ENCODE assay signal across 8 mouse cellular contexts in genomic region chr6:115853091-115853813, GRCm38 (mm10). TPM values are rescaled to one million over a fixed set of nuclear protein-coding genes. Genes with fewer than 3 reads are reported as not detected.
DNase-seq lines count a peak whose midpoint lies in the region; ATAC-seq lines count a peak whose summit lies in the region.

Gene Mbd4, minus strand, starts transcription at chr6:115853371.
Gene Ift122, plus strand, starts transcription at chr6:115853470.

- WGBS in hindbrain, embryonic 11.5 days, result under 1% methylated on average over 51 of the region's 51 CpGs

- ATAC-seq in hindbrain, embryonic 11.5 days (ENCODE audit: low FRiP score), result peak; percentile 99

- H3K9ac ChIP-seq in hindbrain, embryonic 11.5 days (ENCODE audit: low read depth, low read length), result peak within 1 kb of the TSS; percentile 60

- no peaks in the 10 kb centered on the region for H3K4me1 ChIP-seq in hindbrain, embryonic 11.5 days (replicated peaks; ENCODE audit: control insufficient read depth, insufficient read depth, low read length)

- H3K36me3 ChIP-seq in hindbrain, embryonic 11.5 days (ENCODE audit: control insufficient read depth, insufficient read depth, low read length), result no peaks in the 10 kb centered on the region

- H3K4me3 ChIP-seq in hindbrain, embryonic 11.5 days (ENCODE audit: low read depth, low read length), result peak within 1 kb of the TSS; percentile 62

- peak within 1 kb of the TSS; percentile 83 for H3K27ac ChIP-seq in hindbrain, embryonic 11.5 days (ENCODE audit: low read depth, low read length)

- DNase-seq in Muller cell, postnatal 12 days (ENCODE audit: inconsistent ontology term), result peak; percentile 100
- DNase-seq in cerebellum, adult 9-11 months, result peak; percentile 99
- peak; percentile 98 to 99 for DNase-seq in frontal cortex, adult 2 months (ENCODE audit: extremely low spot score in 1 of 2, low spot score in 1 of 2)
- DNase-seq in hindbrain, embryonic 11.5 days (ENCODE audit: low spot score), result peak; percentile 99
- DNase-seq in layer of hippocampus, postnatal 10 days (ENCODE audit: low spot score in 2 of 2), result peak; percentile 97 to 98
- DNase-seq in lung, postnatal 10 days, result peak; percentile 100
- peak; percentile 96 for DNase-seq in ovary, postnatal 36 days (ENCODE audit: low spot score)
- peak; percentile 98 for DNase-seq in thymus, postnatal 25 days

- no peaks in the 10 kb centered on the region for H3K9me3 ChIP-seq in hindbrain, embryonic 11.5 days (ENCODE audit: control insufficient read depth, low read length)

- H3K4me2 ChIP-seq in hindbrain, embryonic 11.5 days (replicated peaks; ENCODE audit: low read depth, low read length), result peak within 1 kb of the TSS; percentile 71

- no peaks in the 10 kb centered on the region for H3K27me3 ChIP-seq in hindbrain, embryonic 11.5 days (ENCODE audit: control insufficient read depth, insufficient read depth, low read length)

RNA-seq across cellular contexts. Expression of gene Mbd4, which starts in this region (rescaled TPM):
- 9.2 and 9.6 TPM in 2 replicates for polyA plus RNA-seq in frontal cortex, adult 2 months (2012; rRNA removed)
- polyA plus RNA-seq in hindbrain, embryonic 11.5 days (2014; fragmentation: Nextera tagmentation; extraction: Ambion mirVana), result 22.2 and 24.5 TPM in 2 replicates
- total RNA-seq in layer of hippocampus, postnatal 10 days (2021), result 1 to 10 TPM; 5.0 to 6.2 TPM

RNA-seq across cellular contexts. Expression of gene Ift122, which starts in this region (rescaled TPM):
- 30.1 and 31.2 TPM in 2 replicates for polyA plus RNA-seq in frontal cortex, adult 2 months (2012; rRNA removed)
- 22.5 and 26.8 TPM in 2 replicates for polyA plus RNA-seq in hindbrain, embryonic 11.5 days (2014; fragmentation: Nextera tagmentation; extraction: Ambion mirVana)
- 10 to 100 TPM; 24.0 to 25.9 TPM for total RNA-seq in layer of hippocampus, postnatal 10 days (2021)

Comparison
In these comparisons a context has a peak if more than half of its experiments do, and no peak if none do; other contexts are left out.
1. Peak in every context shown above with its lines: DNase-seq, ATAC-seq, H3K4me3 ChIP-seq and H3K27ac ChIP-seq.